13 mouse cellular contexts compared by ENCODE assay signal in the genomic region with DNA sequence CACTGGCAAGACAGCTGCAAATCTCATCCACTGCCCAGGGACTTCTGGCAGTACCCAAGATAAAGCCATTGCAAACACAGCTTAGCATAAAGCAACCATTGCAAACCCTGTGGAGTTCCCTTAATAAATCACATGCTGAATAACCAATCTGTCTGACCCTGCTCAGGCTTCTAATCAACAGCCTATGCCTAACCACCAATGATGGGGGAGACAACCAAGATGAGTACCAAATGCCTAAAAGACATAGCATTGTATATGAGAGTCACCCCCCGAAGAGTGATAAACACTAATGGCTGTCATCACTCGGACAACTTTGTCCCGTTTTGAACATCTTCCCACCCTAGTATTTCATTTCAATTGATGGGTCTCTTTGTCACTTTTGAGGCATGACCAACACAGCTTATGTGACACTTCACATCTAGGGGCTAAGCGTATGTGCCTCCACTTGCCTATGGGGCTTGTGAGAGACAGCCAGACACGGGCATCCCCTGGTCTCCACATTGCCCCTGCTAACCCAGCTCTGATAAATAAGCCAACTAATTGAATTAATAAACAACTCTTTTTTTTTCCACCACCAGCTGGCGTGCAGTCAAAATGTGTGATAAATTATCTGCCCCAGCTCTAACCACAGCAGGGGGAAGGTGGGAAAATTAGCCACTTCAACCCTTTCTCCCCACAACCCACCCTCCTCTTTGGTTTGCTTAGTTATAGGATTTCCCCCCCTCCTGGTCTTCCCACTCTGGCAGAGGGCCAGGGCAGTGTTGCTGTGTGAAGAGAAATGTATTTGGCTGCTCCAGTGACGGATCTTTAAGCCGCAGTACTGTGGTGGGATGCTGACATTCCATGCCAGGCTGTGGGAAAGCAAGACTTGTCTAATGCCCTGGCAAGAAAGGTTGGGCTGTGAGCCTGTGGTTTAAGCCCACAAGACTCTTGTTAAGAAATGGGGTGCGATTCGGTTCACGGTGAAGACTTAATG.
DNase-seq lines count a peak whose midpoint lies in the region; ATAC-seq lines count a peak whose summit lies in the region.
"Had no signal": no experiment of that assay in that cellular context is flagged by ENCODE, and none has a peak within 500 bp of the region (broad histone marks: within the 10 kb centered on the region; RNA-seq: fewer than 3 reads in every experiment).

No protein-coding gene starts in this region.

- no peak overlapping the region for H3K9ac ChIP-seq in forebrain, embryonic 13.5 days
- no peak overlapping the region for H3K9ac ChIP-seq in limb, embryonic 15.5 days

- H3K4me2 ChIP-seq in forebrain, embryonic 13.5 days, result no peak overlapping the region; the same call in 1 of the 2 replicates
- no peak overlapping the region for H3K4me2 ChIP-seq in limb, embryonic 15.5 days

- no peak overlapping the region for H3K4me3 ChIP-seq in forebrain, embryonic 13.5 days
- no peak overlapping the region for H3K4me3 ChIP-seq in limb, embryonic 15.5 days
- H3K4me3 ChIP-seq: heart, embryonic 10.5 days had no signal

- 37% methylated on average over 11 of the region's 11 CpGs for WGBS in forebrain, embryonic 13.5 days
- 47% methylated on average over 11 of the region's 11 CpGs for WGBS in limb, embryonic 15.5 days

- no peaks in the 10 kb centered on the region for H3K27me3 ChIP-seq in forebrain, embryonic 13.5 days
- no peaks in the 10 kb centered on the region for H3K27me3 ChIP-seq in limb, embryonic 15.5 days
- H3K27me3 ChIP-seq: CH12.LX had no signal

- intact Hi-C loops in left cerebral cortex, postnatal 4 days (cut with DNase I), result no loop called here
- intact Hi-C loops in left cerebral cortex, postnatal 36 days (cut with DNase I), result no loop called here

- H3K27ac ChIP-seq in forebrain, embryonic 13.5 days, result peak overlapping the region; percentile 49
- H3K27ac ChIP-seq in limb, embryonic 15.5 days, result peak overlapping the region; percentile 39; the same call in 1 of the 2 replicates
- H3K27ac ChIP-seq: heart, embryonic 10.5 days had no signal

- 0 out of 2 replicates have a peak, but pooled peaks have one; percentile 18 for ATAC-seq in common myeloid progenitor, adult 5-6 weeks (replicated peaks; ENCODE audit: low read depth, poor library complexity, severe bottlenecking)
- ATAC-seq in forebrain, embryonic 13.5 days, result peak; percentile 83
- no peak for ATAC-seq in limb, embryonic 15.5 days (ENCODE audit: insufficient number of reproducible peaks, low FRiP score, low TSS enrichment, low read depth)

- peak; percentile 67 for DNase-seq in left cerebral cortex, postnatal 4 days
- DNase-seq in left cerebral cortex, postnatal 36 days (ENCODE audit: low spot score in 2 of 2), result no peak
- no peak for DNase-seq in left cerebral cortex, adult 9 months (ENCODE audit: low spot score in 2 of 2)
- DNase-seq in heart, adult 18-20 months, result no peak
- no peak for DNase-seq in thymus, postnatal 4 days
- DNase-seq: cerebellum, adult 11 months; kidney, adult 2 months; thymus, adult 18-20 months had no signal

- H3K4me1 ChIP-seq in forebrain, embryonic 13.5 days, result peaks cover 23% of the 10 kb centered on the region
- peaks cover 19% of the 10 kb centered on the region for H3K4me1 ChIP-seq in limb, embryonic 15.5 days

- no peaks in the 10 kb centered on the region for H3K9me3 ChIP-seq in forebrain, embryonic 13.5 days (replicated peaks)
- no peaks in the 10 kb centered on the region for H3K9me3 ChIP-seq in limb, embryonic 15.5 days
- H3K9me3 ChIP-seq: heart, embryonic 10.5 days had no signal

- H3K36me3 ChIP-seq in forebrain, embryonic 13.5 days (ENCODE audit: poor library complexity, severe bottlenecking), result no peaks in the 10 kb centered on the region
- H3K36me3 ChIP-seq in limb, embryonic 15.5 days, result no peaks in the 10 kb centered on the region
- H3K36me3 ChIP-seq: heart, embryonic 10.5 days had no signal
